Mouse (Mus musculus): ENCODE results near the gene Gm7029. TPM values are rescaled to one million over a fixed set of nuclear protein-coding genes. Genes with fewer than 3 reads are reported as not detected.

Gm7029 gene
- total RNA-seq, 2 experiments from 2014 or later = not detected

- no peak for DNase-seq (ENCODE audit: low spot score in 2 of 2)
Measured at GRCm38 (mm10) chr17:33911813-33912414, 38.3 kb downstream of the Gm7029 start.

- no peak for DNase-seq (ENCODE audit: low spot score in 2 of 2)
Measured at GRCm38 (mm10) chr17:33913264-33913663, 39.6 kb downstream of the Gm7029 start.

GRCm38 (mm10) chr17:33913905-33914304 is 40.3 kb downstream of the Gm7029 start:
- no peak for DNase-seq (ENCODE audit: low spot score in 2 of 2)

GRCm38 (mm10) chr17:33914969-33915391 is 41.3 kb downstream of the Gm7029 start:
- DNase-seq (ENCODE audit: low spot score in 2 of 2) = no peak

GRCm38 (mm10) chr17:33915671-33916250 is 42.1 kb downstream of the Gm7029 start, which contains the start of the genes Tapbp and Zbtb22:
Gene Tapbp (plus strand): TSS chr17:33915899.
Gene Zbtb22 (plus strand): TSS chr17:33915904.
- DNase-seq (ENCODE audit: low spot score in 2 of 2) = peak; percentile 82 to 90

- DNase-seq (ENCODE audit: low spot score in 2 of 2) = no peak
Measured at GRCm38 (mm10) chr17:33916294-33916693, 42.7 kb downstream of the Gm7029 start.

- DNase-seq (ENCODE audit: low spot score in 2 of 2) = no peak
Measured at GRCm38 (mm10) chr17:33916847-33917655, 43.4 kb downstream of the Gm7029 start.

- DNase-seq (ENCODE audit: low spot score in 2 of 2) = no peak
Measured at GRCm38 (mm10) chr17:33917656-33918292, 44.1 kb downstream of the Gm7029 start.

GRCm38 (mm10) chr17:33918293-33919203 is 44.9 kb downstream of the Gm7029 start:
- DNase-seq (ENCODE audit: low spot score in 2 of 2) = no peak

- peak in 1 of 2 experiments; percentile 69 for DNase-seq (ENCODE audit: low spot score in 2 of 2)
Measured at GRCm38 (mm10) chr17:33919351-33920281, 46.0 kb downstream of the Gm7029 start.

GRCm38 (mm10) chr17:33920282-33921097 is 46.9 kb downstream of the Gm7029 start:
- peak in 1 of 2 experiments; percentile 64 for DNase-seq (ENCODE audit: low spot score in 2 of 2)

- DNase-seq (ENCODE audit: low spot score in 2 of 2) = no peak
Measured at GRCm38 (mm10) chr17:33921361-33921760, 47.7 kb downstream of the Gm7029 start.

Small RNA genes within 50 kb of the gene (microRNA-seq; reads per million reads assigned to microRNA genes)
- gene Gm27740 = not detected

Other genes starting within 250 kb of the Gm7029 start
- gene Zfp414, start 244.7 kb upstream of the Gm7029 start, total RNA-seq (2021) = 10 to 100 TPM; 66.6 to 67.1 TPM
- gene Pram1, start 235.8 kb upstream of the Gm7029 start, total RNA-seq (2021) = 1 to 10 TPM; 2.5 to 2.6 TPM
- 100 to 1,000 TPM; 197 to 237 TPM for gene Hnrnpm, start 187.0 kb upstream of the Gm7029 start, total RNA-seq (2021)
- gene March2, start 155.2 kb upstream of the Gm7029 start, total RNA-seq (2021) = 10 to 100 TPM; 85.4 to 85.6 TPM
- gene Rab11b, start 113.3 kb upstream of the Gm7029 start, total RNA-seq (2021) = 100 to 1,000 TPM; 305 to 306 TPM
- 10 to 100 TPM; 43.9 to 68.2 TPM for gene Angptl4, start 92.0 kb upstream of the Gm7029 start, total RNA-seq (2021)
- gene Kank3, start 63.3 kb upstream of the Gm7029 start, total RNA-seq (2021) = 100 to 1,000 TPM; 117 to 136 TPM
- 1,000 to 10,000 TPM; 1,918 to 2,060 TPM for gene Rps28, start 49.3 kb upstream of the Gm7029 start, total RNA-seq (2021)
- 100 to 1,000 TPM; 354 to 402 TPM for gene Ndufa7, start 49.3 kb upstream of the Gm7029 start, total RNA-seq (2021)
- gene Cd320, start 30.7 kb upstream of the Gm7029 start, total RNA-seq (2021) = 10 to 100 TPM; 34.3 to 36.0 TPM
- gene Kifc1, start 16.8 kb downstream of the Gm7029 start, total RNA-seq (2021) = 10 to 100 TPM; 30.5 to 31.0 TPM
- gene Platr17, start 31.3 kb downstream of the Gm7029 start, total RNA-seq (2021) = not detected
- gene Daxx, start 35.6 kb downstream of the Gm7029 start, total RNA-seq (2021) = 10 to 100 TPM; 34.7 to 37.8 TPM
- 100 to 1,000 TPM; 122 to 131 TPM for gene Tapbp, start 42.1 kb downstream of the Gm7029 start, total RNA-seq (2021)
- gene Zbtb22, start 42.1 kb downstream of the Gm7029 start, total RNA-seq (2021) = 10 to 100 TPM; 43.0 to 47.1 TPM
- gene Rgl2, start 55.7 kb downstream of the Gm7029 start, total RNA-seq (2021) = 10 to 100 TPM; 87.9 to 94.5 TPM
- gene Pfdn6, start 66.5 kb downstream of the Gm7029 start, total RNA-seq (2021) = 10 to 100 TPM; 96.5 to 98.1 TPM
- 10 to 100 TPM; 35.1 to 35.2 TPM for gene Wdr46, start 66.8 kb downstream of the Gm7029 start, total RNA-seq (2021)
- gene B3galt4, start 77.7 kb downstream of the Gm7029 start, total RNA-seq (2021) = 1 to 10 TPM; 7.1 to 7.2 TPM
- 10 to 100 TPM; 62.8 to 72.5 TPM for gene Vps52, start 82.0 kb downstream of the Gm7029 start, total RNA-seq (2021)
- gene Rps18, start 82.2 kb downstream of the Gm7029 start, total RNA-seq (2021) = 1,000 to 10,000 TPM; 1,180 to 1,281 TPM
- 100 to 1,000 TPM; 173 to 174 TPM for gene H2-K1, start 126.5 kb downstream of the Gm7029 start, total RNA-seq (2021)
- gene Ring1, start 150.8 kb downstream of the Gm7029 start, total RNA-seq (2021) = 10 to 100 TPM; 49.0 to 54.3 TPM
- gene H2-Ke6, start 154.2 kb downstream of the Gm7029 start, total RNA-seq (2021) = 100 to 1,000 TPM; 135 to 144 TPM
- gene Slc39a7, start 157.8 kb downstream of the Gm7029 start, total RNA-seq (2021) = 100 to 1,000 TPM; 145 to 156 TPM
- 10 to 100 TPM; 74.5 to 78.0 TPM for gene Rxrb, start 158.0 kb downstream of the Gm7029 start, total RNA-seq (2021)
- 1 to 10 TPM; 3.1 to 6.4 TPM for gene Col11a2, start 165.6 kb downstream of the Gm7029 start, total RNA-seq (2021)
- gene H2-Oa, start 218.5 kb downstream of the Gm7029 start, total RNA-seq (2021) = under 1 TPM in 1 of 2 experiments, not detected in 1; 0.31 TPM
- gene H2-DMa, start 245.7 kb downstream of the Gm7029 start, total RNA-seq (2021) = 10 to 100 TPM; 11.2 to 11.7 TPM
- 100 to 1,000 TPM; 225 to 226 TPM for gene Brd2, start 248.8 kb downstream of the Gm7029 start, total RNA-seq (2021)

Measured in adrenal gland, postnatal 4 days (tissue).